Mouse (Mus musculus) layer of hippocampus, postnatal 36 days (tissue): ENCODE measurements around the gene Dgki. TPM values are rescaled to one million over a fixed set of nuclear protein-coding genes. Genes with fewer than 3 reads are reported as not detected.

Source experiments
- DNase-seq, 2 experiments: peaks; one replicate each; pipeline ENCODE4 v3.0.0; 2022
- total RNA-seq, 2 experiments: library from RNA; stranded (reverse); gene quantifications; 2 replicates each; pipeline ENCODE4 v1.2.3; 2021

Dgki gene
- total RNA-seq, 2 experiments from 2014 or later, result 82.6 to 87.2 TPM

DNA sequence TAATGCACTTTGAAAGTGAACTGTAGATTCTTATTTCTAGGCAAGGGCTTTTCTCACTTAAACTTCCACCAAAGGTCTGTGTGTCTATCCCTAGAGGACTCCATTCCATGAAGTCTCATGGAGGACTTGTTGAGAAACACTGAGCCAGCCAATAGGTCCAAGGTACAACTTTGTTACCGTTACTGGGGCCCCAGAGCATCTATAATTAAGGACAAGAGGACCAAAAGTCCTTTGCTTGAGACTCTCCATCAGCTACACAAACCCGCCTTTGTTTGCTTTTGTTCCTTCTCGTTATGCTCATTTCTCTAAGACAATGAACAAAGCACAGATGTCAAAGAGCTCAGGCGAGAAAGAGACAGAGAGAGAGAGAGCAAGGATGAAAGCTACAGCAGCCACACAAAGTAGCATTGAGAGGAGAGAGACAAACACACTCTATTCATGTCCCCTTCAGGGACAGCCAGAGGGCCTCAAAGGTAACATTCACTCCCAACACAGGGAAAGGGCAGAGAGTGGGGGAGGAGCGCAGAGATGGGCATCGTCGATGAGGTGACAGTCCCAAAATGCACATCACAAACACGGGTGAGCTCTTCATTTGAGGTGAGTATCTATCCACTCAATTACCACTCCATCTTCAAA, 396.7 kb downstream of the Dgki start:
- no peak for DNase-seq

DNA sequence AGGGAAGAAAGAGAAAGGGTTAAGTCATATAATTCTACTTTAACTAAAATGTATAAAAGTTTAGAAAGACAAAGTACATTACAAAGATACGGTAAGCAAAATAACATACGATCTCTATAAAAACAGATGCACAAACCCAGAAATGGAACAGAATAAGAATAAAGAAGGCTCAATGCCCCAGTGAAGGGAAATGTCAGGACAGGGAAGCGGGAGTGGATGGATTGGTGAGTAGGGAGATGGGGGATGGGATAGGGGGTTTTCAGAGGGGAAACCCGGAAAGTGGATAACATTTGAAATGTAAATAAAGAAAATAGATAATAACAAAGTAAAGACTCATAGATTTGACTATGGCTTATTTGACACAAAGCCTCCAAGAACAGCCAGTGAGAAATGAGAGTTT, 400.1 kb downstream of the Dgki start:
- no peak for DNase-seq

DNA sequence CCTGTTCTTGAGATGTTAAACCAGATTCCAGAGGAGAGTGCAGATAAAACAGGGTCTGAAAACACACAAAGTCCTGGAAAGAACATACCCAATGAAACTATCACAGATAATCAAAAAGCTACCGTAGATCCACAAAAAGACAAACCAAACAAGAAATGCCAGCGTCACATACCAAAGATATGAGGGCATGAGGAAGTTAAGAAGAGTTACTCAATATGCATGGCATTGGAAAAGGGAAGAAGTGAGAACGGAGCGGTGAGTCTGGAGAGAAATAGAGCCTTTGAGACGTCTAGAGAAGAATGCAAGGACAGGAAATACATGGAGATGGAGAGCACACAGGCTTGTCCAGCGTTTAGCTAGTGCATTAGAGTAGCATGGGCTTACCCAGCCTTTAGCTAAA, 401.6 kb downstream of the Dgki start:
- DNase-seq, result no peak

DNA sequence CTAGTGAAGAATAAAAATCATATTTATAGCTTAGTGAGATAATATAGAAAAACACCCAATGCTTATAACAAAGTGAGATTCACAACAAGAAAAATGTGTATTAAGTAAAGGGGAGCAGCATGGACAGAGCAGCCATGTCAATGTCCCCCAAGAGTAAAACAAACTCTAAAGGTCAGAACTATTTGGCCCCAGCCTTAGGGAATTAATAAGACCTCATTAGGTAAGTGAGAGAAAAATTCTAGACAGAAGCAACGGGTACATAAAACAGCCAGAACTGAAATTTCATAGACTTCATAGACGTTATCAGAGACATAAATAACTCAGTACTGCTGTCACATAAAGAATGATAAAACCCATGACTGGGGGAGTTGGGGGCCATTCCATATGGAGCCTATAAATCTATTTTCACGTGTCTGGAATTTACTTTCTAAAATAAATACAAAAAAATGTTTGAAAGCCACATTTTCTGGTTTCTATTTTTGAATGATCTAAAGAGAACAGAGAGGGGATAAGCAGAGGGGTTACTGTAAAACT, 402.3 kb downstream of the Dgki start:
- no peak for DNase-seq

DNA sequence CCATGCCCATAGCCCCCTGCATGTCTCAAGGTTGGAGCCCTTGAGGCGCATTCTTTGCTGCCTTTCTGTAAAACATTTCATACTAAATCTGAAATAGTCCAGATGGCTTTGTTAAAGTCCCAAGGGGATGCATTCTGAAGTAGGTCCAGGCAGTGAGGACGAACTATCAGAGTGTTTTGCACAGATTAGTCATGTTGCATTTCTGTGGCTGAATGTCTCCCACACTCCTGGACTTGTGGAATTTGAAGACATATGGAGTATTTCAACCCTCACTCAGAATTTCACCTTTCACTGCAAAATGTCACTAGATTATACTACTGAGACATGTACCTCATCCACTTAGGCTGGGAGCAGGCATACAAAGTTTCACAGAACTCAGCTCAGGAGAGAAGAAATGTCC, 403.3 kb downstream of the Dgki start:
- DNase-seq, result no peak

DNA sequence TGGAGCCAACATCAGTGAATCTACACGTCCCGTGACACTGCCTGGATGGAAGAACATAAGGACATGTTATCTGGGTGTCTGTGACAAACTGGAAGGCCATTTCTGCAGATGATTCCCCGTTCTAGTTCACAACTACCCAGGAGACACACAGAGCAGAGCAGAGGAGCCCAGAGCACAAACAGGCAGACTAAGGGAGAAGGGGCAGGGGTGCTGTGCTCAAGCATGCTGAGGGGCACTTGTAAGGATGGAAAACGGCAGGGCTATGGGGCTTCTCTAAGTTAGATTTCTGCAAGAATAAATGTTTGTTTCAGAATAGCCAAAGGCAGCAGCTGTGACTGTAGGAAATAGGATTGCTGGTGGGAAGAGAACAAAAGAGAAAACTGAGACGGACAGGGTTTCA, 408.2 kb downstream of the Dgki start:
- DNase-seq, result no peak

DNA sequence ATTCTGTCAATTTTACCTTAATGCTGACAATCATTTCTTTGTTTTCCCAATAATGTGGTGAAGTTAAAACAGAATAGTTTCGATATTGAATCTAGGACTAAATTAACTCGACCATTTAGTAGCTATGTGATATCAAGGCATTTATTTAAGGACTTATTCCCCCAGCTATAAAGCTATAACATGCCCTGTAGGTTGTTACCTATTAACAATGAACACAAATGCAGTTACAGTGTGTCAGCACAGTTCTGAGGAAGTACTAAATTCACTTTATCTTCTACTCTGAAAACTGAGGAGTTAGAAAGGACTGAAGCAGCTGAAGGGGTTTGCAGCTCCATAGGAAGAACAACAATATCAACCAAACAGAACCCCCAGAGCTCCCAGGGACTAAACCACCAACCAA, 409.2 kb downstream of the Dgki start:
- no peak for DNase-seq

DNA sequence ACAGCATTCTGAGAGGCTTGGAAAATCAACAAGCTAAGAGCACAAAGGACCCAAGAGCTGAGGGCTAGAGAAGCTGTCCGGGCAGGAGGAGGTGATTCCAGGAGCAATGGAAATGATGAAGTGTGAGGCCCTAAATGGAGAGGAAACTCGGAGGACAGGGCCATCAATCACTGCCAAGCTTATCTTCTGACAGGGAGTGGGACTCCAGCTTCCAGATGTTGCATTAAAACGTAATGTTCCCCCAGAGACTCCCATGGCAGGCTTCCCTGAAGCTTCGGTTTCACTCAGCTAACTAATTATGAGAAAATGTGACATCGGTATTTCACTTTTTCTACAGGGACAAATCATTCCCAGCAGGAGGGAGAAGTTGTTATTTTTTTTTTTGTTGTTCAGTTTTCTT, 409.7 kb downstream of the Dgki start:
- DNase-seq, result no peak

DNA sequence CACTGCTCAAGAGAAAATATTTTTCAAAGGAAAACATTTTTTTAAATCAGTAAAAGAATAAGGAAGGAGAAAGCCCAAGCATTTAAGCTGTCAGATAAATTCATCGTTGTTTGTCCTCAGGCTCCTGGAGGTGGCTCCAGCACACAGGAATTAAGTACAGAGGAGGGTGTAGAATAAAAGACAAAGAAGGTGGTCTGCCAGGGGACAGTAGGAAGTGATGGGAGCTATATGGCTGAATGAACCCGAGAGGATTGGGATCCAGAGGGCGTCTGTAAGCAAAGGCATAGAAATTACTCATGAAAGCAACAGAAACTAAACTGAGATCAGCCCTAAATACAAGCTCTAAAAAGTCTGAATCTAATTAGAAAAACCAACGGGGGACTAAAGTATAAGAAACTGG, 418.7 kb downstream of the Dgki start:
- DNase-seq, result no peak

DNA sequence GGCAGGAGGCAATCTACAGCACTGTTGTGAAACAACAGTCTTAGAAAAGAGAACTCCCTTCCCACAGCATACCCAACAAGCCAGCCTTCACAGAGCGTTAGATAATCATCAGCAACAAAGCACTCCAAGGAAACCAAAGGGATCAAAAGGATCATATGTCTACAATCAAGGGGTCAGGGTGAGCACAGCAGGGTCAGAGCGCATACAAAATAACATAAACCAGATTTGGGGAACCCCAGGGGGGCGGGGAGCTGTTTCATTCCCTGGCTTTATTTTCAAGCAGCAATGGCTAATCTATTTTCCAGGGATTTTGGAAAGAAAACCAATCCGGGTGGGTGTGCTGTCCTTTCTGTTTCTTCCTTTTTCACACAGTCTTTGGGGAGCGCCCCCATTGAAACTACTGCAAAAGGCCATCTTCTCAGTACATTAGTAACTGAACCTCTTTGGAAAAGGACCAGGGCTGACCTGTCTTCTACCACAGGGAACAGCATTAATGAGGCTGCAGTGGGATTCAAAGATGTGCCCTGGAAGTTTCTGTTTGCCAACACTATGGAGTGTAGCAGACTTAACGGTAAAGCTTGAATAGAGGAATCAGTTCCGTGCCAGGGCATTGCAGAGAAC, 419.2 kb downstream of the Dgki start:
- no peak for DNase-seq

DNA sequence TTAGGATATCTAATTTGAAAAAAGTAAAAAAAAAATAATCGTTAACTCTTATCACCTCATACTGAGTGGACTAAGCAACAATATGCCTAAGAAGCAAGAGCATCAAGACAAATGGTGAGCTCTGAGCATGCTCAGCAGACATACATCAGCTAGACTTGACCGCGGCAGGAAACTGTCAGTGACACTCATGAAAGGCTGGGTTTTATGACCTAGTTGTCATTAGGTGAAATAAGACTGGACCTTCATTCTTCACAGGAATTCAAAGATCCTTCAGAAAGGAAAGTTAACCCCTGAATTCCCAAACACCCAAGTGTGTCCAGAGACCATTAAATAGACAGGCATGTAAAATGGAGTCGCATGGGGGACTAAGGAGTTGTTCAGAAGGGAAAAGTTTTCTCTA, 422.6 kb downstream of the Dgki start:
- no peak for DNase-seq

DNA sequence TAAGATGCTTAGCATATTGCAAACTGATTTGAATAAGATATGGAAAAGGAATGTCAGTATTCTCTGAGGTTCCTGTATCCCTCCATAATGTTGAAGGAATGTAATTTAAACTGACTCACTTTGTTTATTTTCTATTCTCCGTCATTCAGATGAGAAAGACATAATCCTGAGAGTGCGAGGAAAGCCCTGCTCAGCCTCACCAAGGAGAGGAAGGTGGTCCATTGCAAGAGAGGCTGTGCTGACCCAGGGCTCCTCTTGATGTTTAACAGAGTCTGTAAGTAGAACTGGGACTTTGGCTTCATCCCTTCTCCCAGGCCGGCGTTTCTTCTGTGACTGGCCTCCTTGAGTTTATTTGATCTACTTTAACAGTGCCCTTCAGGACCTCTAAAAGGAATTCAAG, 423.6 kb downstream of the Dgki start:
- no peak for DNase-seq

DNA sequence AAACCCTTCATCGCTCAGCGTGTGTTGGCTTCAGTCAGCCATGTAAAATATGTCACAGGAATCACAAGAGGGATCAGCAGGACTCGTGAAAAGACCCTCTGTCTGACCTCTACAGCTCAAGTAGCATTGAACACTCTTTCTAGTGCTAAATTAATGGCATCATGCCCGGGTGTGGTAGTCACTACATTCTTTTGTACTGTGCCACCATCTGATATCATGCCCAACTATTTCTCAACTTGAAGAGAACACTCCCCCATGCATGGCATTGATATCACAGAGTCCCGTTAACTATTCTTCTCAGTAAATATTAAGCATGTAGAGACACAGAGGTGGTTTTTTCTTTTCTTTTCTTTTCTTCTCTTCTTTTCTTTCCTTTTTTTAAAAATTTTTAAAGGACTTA, 424.1 kb downstream of the Dgki start:
- DNase-seq, result no peak

DNA sequence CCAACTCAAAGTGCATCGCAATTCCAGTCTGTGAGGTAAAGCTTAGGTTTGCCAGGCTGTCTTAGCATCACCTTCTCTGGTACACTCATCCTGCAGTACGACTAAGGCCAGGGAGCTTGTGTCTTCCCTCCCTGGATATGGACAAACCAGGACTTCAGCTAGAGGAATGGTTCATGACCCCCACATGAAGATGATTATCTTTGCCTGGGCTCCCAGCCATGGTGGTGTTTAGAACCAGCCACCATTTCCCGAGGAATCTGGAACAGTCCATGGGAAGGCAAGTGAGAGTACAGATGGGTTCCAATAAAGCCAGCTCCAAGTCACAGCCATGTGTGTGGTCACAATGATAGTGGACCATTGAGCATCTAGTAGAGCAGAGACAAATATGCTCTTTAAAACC, 427.1 kb downstream of the Dgki start:
- no peak for DNase-seq

DNA sequence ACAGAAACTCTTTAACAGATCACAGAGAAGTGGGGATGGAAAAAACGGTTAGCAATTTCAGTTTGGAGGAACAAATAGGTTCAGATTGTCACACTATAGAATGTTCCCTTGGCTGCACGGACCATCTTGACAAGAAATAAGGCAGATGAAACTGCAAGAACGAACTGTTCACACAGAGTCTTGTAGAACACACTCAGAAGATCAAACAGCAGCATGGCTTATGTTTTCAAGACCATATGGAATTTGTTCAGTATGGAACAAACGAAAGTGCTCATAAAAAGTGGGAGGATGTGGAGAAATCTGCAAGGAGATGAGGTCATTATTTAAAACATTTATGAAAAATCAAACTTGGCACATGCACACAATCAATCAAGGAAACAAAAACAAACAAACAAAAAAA, 431.8 kb downstream of the Dgki start:
- no peak for DNase-seq

DNA sequence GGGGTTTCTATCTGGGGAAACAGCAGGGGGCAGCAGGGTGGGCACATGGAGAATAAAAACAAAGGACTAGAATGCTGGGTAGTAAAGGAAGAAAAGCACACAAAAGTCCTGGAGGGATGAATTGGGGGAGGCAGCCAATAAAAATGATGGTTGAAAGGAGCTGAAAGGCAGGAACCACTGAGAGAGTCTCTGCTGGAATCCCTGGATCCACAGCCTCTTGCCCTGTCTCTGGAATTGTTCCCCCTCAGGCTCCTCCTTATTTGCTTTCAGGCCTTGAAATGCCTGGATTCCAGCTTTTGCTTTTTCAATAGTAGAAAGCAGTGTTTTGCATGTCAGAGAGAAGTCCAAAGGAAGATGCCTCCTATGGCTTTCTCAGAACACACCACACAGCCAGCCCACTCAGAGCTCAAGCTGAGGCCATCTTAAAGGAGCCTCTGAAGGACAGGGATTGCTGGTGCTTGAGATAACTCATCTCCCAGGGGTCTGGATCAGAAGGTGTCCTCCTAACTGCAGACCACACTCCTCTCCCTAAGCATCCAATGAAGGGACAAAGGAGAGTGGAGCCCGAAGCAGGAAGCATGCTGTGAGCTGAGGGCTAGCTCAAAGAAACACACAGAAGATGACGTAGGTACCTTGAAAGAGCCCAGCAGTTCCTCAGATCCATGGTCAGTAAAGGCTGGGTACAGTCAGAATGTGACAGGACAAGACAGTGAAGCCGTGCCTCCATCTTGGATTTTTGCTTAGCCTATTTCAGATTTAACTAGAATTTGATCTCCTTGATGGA, 441.5 kb downstream of the Dgki start:
- no peak for DNase-seq

DNA sequence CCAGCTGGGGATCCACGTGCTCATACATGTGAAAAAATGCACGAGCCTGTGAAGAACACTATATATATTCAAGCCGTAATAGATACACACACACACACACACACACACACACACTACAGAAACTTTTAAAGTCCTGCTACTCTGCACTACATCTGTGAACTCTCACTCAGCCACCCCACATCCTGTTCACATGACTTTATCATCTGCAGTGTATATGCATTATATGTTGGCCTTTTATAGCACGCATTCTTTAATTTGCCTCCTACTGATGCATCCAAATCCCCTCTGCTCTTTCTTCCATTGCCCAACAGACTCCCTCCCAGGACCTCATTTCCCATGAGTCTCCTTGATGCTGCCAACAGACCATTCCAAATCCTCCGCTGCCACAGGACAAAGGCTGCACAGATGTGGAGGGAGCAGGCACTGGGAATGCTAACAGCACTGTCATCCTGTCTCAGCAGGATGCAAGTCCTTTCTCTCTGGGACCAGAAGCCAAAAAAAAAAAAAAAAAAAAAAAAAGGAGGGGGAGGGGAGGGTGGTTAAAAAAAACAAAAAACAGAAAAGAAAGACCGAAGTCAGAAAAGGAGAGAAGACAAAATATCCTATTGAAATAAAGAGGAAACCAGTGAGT, 442.2 kb downstream of the Dgki start:
- no peak for DNase-seq

DNA sequence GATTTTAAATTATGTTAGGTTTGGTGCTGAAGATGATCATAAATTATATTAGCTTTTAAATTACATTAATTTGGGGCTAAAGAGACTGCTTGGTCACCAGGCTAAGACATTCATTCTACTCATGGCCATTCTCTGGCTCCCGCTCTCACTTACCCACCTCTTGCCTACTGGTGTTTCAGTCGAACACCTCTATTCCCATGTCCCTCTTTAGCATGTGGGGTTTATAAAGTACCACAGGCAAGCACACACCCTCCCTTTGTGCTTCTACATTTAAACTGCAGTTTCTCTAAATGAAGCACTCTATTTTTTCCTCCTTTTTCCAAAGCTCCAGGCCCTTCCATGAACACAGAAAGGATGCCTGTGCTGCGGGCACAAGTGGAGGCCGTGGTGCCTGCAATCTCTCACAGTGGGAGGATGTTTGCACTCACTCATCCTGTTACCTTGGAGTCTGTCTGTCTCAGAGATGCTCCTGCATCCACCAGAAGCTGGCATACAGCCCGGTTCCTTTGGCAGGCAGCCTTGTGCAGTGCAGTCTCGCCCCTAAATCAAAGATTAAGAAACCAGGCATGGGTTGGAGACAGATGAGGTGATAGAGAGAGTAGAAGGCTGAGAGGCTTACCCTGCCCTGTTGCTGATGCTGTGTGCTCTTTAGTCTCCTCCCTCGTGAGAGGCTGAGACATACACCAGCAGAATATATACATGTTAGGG, 449.4 kb downstream of the Dgki start:
- DNase-seq, result peak; percentile 67 to 75

DNA sequence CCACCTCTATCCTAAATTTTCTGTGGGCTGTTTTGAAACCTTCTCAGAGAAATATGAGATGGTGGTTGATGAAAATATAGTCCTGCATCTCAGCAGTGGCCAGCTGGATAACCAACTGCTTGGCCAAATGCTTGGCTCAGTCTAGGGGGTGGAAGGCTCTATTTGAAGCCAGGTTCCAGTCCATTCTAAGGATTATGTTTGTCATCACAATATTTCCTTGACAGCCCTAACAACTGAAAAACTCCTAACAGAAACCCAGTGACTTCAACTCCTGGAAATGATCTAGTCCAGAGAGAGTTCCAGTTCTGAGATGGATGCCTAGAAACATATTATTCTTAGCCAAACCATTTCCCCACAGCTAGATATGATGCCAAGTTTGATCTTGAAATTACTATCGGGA, 454.7 kb downstream of the Dgki start:
- no peak for DNase-seq

DNA sequence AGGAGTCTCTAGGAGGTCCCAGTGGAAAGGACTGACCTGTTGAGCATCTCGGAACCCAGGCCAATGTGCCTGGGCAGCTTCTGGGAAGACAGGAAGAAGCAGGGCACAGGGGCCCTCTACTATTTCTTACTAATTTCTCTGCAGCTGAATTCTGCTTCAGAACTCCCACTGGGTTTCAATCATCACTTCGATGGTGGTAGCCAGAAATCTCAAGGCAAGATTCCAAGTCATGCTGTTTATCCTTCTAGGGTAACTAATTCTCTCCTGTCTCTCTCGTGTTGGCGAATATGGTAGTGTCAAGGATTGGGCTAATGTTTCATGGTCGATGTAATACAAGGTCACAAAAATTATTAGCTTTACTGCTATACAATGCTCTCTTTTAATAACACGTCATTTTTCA, 455.7 kb downstream of the Dgki start:
- no peak for DNase-seq

DNA sequence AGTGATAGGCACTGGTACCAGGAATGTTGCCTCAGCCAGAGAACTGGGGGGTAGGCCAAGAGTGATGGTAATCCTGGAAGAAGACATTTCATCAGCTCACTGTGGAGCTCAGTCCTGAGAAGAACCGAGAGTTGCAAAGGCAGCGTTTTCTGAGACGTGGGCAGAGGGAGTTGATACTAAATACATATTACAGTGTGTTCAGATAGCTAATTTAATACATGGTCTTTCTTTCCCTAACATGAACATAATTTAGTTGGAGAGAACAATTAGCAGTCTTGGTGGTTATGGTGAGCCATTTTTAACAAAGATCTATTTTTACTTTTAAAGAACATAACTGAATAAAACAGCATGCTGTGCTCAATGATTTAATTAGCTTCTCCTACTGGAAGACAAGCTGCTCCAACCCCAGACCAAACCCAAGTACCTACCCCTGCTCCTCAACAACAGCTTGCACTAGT, 456.9 kb downstream of the Dgki start:
- no peak for DNase-seq

DNA sequence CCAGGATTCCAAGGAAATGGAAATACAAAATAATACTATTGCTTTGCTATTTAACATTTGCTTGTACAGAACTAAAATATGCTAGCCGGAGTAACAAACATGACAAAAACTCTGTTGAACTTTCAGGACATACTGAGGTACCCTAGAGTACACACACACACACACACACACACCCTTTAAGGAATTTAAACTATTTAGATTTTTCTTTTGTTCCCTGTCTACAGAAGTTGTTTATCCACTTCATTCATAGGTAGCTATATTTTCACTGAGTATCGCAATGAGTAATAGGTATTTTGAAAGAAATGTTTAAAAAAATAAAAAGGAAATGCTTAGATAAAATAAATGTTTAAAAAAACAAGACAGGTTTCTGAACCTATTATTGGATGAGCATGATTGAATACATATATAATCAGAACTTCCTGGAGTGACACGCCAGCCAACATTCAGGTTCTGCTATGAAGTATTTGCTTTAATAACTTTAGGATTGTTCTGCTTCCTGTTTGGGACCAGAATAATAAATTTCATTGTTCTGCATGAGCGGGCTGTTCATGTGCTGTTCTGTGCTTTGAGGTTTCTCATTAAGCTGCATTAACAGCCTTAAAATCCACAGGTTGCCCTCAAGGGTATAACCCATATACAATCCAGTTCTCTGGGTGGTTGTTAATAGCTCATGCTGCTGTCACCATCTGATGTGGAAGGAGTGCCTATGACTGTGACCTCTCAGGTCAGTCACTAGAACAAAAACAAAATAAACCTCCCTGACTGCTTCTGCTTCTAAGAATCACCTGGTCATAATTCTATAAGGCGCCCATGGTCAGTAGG, 457.7 kb downstream of the Dgki start:
- no peak for DNase-seq
